In genomic region chr4:66894547-66894946, GRCm38 (mm10) we compare ENCODE assay signal across 14 mouse cellular contexts.
A peak's percentile ranks its signal among the peaks of the same experiment; 100 is the strongest.
DNase-seq lines count a peak whose midpoint lies in the region; ATAC-seq lines count a peak whose summit lies in the region.
"Had no signal": no experiment of that assay in that cellular context is flagged by ENCODE, and none has a peak within 500 bp of the region (broad histone marks: within the 10 kb centered on the region; RNA-seq: fewer than 3 reads in every experiment).

No protein-coding gene starts in this region.

- DNase-seq in heart, adult 11 months, result peak; percentile 94
- DNase-seq in heart, postnatal 25 days (ENCODE audit: low spot score), result no peak
- DNase-seq in Muller cell, postnatal 12 days (ENCODE audit: inconsistent ontology term), result peak; percentile 88
- DNase-seq in embryonic facial prominence, embryonic 14.5 days (ENCODE audit: low spot score), result peak; percentile 24
- peak; percentile 67 to 69 for DNase-seq in heart, postnatal 10 days
- DNase-seq in kidney, postnatal 10 days, result no peak
- DNase-seq in testis, postnatal 14 days (ENCODE audit: low spot score), result no peak
- DNase-seq: cerebellum, adult 2 months had no signal

- no peaks in the 10 kb centered on the region for H3K4me1 ChIP-seq in embryonic facial prominence, embryonic 14.5 days (ENCODE audit: control insufficient read depth, insufficient read depth, low read length)
- H3K4me1 ChIP-seq in liver, embryonic 12.5 days, result no peaks in the 10 kb centered on the region
- H3K4me1 ChIP-seq: kidney, embryonic 15.5 days had no signal

- no peaks in the 10 kb centered on the region for H3K36me3 ChIP-seq in embryonic facial prominence, embryonic 14.5 days (ENCODE audit: control insufficient read depth, insufficient read depth, low read length)
- H3K36me3 ChIP-seq in liver, embryonic 12.5 days, result no peaks in the 10 kb centered on the region
- H3K36me3 ChIP-seq: kidney, embryonic 15.5 days; limb, embryonic 12.5 days had no signal

- intact Hi-C loops in heart, postnatal 25 days (cut with DNase I), result loop anchor here (2.0 kb wide), 1 partner anchor 18 kb away; no protein-coding TSS in a partner anchor
- intact Hi-C loops in heart, postnatal 10 days (cut with DNase I), result no loop called here

- H3K27ac ChIP-seq in embryonic facial prominence, embryonic 14.5 days (replicated peaks; ENCODE audit: low read depth, low read length), result no peak overlapping the region
- no peak overlapping the region for H3K27ac ChIP-seq in liver, embryonic 12.5 days
- H3K27ac ChIP-seq: kidney, embryonic 15.5 days; limb, embryonic 12.5 days had no signal

- no peak overlapping the region for H3K4me3 ChIP-seq in embryonic facial prominence, embryonic 14.5 days (ENCODE audit: low read depth, low read length)
- no peak overlapping the region for H3K4me3 ChIP-seq in liver, embryonic 12.5 days
- H3K4me3 ChIP-seq: erythroblast, embryonic 14.5 days; kidney, embryonic 15.5 days; limb, embryonic 12.5 days; myocyte had no signal

- H3K27me3 ChIP-seq in embryonic facial prominence, embryonic 14.5 days (replicated peaks; ENCODE audit: control insufficient read depth, insufficient read depth, low read length), result no peaks in the 10 kb centered on the region
- no peaks in the 10 kb centered on the region for H3K27me3 ChIP-seq in liver, embryonic 12.5 days (replicated peaks)
- H3K27me3 ChIP-seq: kidney, embryonic 15.5 days; limb, embryonic 12.5 days had no signal

- H3K9ac ChIP-seq in embryonic facial prominence, embryonic 14.5 days (ENCODE audit: low read depth, low read length), result no peak overlapping the region
- no peak overlapping the region for H3K9ac ChIP-seq in liver, embryonic 12.5 days
- H3K9ac ChIP-seq: kidney, embryonic 15.5 days; limb, embryonic 12.5 days had no signal

- H3K4me2 ChIP-seq in embryonic facial prominence, embryonic 14.5 days (ENCODE audit: low read depth, low read length), result no peak overlapping the region
- H3K4me2 ChIP-seq in liver, embryonic 12.5 days, result no peak overlapping the region
- H3K4me2 ChIP-seq: kidney, embryonic 15.5 days; limb, embryonic 12.5 days had no signal

- ATAC-seq in embryonic facial prominence, embryonic 14.5 days (ENCODE audit: low read depth), result no peak
- ATAC-seq in liver, embryonic 12.5 days, result no peak
- ATAC-seq: lung, postnatal 0 days had no signal

- 14% methylated on average over 2 of the region's 2 CpGs for WGBS in embryonic facial prominence, embryonic 14.5 days
- WGBS in liver, embryonic 12.5 days (ENCODE audit: insufficient replicate concordance), result 24% methylated on average over 2 of the region's 2 CpGs

- no peaks in the 10 kb centered on the region for H3K9me3 ChIP-seq in embryonic facial prominence, embryonic 14.5 days (ENCODE audit: control insufficient read depth, low read length)
- no peaks in the 10 kb centered on the region for H3K9me3 ChIP-seq in liver, embryonic 12.5 days (replicated peaks)
- H3K9me3 ChIP-seq: kidney, embryonic 15.5 days; limb, embryonic 12.5 days had no signal

Comparison
In these comparisons a context has a peak if more than half of its experiments do, and no peak if none do; other contexts are left out.
1. DNase-seq: peak in heart, adult 11 months (single experiment), Muller cell, postnatal 12 days (single experiment), embryonic facial prominence, embryonic 14.5 days (single experiment) and heart, postnatal 10 days (2 of 2); none in heart, postnatal 25 days (single experiment), kidney, postnatal 10 days (single experiment) and testis, postnatal 14 days (single experiment).